Mouse (Mus musculus) embryonic fibroblast, embryonic 13.5 days (primary cell): ENCODE data around the gene Cpne7. TPM values are rescaled to one million over a fixed set of nuclear protein-coding genes. Genes with fewer than 3 reads are reported as not detected.
A peak's percentile ranks its signal among the peaks of the same experiment; 100 is the strongest.
"Not testable (repeated sequence)": the region's sequence is repeated elsewhere in the genome, so short reads cannot be mapped to it uniquely, and the experiment has no call there.

ENCODE experiments used
- H3K27ac ChIP-seq: 2 replicates; pipeline ENCODE4 v1.5.1; 2012; ENCODE audit warnings: low read length, control low read depth, inconsistent platforms; ENCODE audit not compliant: insufficient read depth
- H3K4me1 ChIP-seq: 2 replicates; pipeline ENCODE4 v1.6.1; 2011; ENCODE audit warnings: low read length; ENCODE audit not compliant: control insufficient read depth, insufficient read depth
- H3K4me3 ChIP-seq: 2 replicates; pipeline ENCODE4 v1.5.1; 2011; ENCODE audit warnings: mild to moderate bottlenecking, control low read depth, low read length; ENCODE audit not compliant: insufficient read depth
- CTCF ChIP-seq: IDR thresholded peaks from 2 replicates; pipeline ENCODE4 v1.5.1; 2011; ENCODE audit warnings: mild to moderate bottlenecking, control low read depth, low read length, moderate library complexity, borderline replicate concordance; ENCODE audit not compliant: insufficient read depth
- POLR2A ChIP-seq: IDR thresholded peaks from 2 replicates; pipeline ENCODE4 v1.6.1; 2011; ENCODE audit warnings: low read depth, mild to moderate bottlenecking, control low read depth, low read length, moderate library complexity
- polyA plus RNA-seq: library from polyadenylated mRNA; stranded (reverse); fragments of >200 nt; gene quantifications from 2 replicates; pipeline ENCODE4 v1.2.4, GENCODE M21; 2011; ENCODE audit warnings: low read depth; ENCODE audit not compliant: missing spikeins, insufficient read length

Gene Cpne7
- polyA plus RNA-seq, 1 experiment = 0.90 TPM

DNA sequence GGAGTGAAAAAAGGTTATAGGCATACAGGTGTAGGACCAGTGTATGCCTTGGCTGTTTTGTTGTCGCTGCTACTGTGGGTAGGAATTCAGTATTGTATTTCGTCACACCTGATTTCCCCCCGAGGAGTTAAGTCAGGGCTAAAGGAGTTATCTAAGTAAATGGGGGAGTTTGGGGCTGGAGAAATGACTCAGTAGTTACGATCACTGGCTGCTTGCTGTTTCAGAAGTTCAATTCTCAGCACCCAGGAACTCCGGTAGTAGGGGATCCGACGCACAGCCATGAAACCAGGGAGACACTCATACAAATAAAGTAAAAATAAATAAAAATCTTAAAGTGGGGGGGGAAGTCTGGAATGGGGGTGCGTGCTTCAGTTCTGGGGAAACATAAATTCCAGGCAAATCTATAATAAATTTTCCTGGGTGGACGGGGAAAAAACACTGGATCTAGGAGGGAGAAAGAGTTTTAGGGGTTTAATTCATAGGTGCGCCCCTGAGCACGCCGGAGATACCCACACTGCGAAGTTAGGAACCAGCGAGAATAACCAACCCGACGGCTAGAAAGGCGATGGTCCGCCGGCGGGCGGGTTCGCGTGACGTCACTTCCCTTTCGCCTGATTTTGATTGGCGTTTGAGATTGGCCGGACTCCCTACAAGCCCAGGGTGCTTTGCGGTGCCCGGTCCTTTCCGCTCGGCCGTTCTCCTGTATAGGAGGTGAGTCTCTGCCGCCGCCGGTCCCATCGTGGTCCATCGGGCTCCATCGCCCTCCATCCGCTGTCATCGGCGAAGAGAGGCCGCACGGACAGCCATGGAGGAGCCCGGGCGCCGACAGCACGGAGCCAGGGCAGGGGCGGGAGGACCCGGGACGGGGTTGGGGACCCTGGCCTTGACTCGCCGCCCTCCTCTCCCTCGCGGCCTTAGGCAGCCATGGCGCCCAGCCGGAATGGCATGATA is 15.2 kb upstream of the Cpne7 start, which contains the start of gene Rpl13:
Gene Rpl13 (plus strand): TSS at position 616 of the 951 bp plus-strand sequence.
- TF ChIP-seq POLR2A (peak; percentile 96), CTCF (no peak)
- H3K4me1 ChIP-seq = peaks cover 4% of the 10 kb centered on the region
- peak within 1 kb of the TSS; percentile 59 for H3K27ac ChIP-seq
- peak within 1 kb of the TSS; percentile 95 for H3K4me3 ChIP-seq

GRCm38 (mm10) chr8:123102855-123103254 is 14.3 kb upstream of the Cpne7 start:
- Histone ChIP-seq H3K4me3 (peak overlapping the region; percentile 95), H3K27ac (peak overlapping the region; percentile 45; the same call in 1 of the 2 replicates)
- H3K4me1 ChIP-seq = not testable (repeated sequence)

GRCm38 (mm10) chr8:123103285-123103684 is 13.9 kb upstream of the Cpne7 start:
- H3K4me3 ChIP-seq = peak overlapping the region; percentile 95
- H3K4me1 ChIP-seq = peaks cover 4% of the 10 kb centered on the region
- peak overlapping the region; percentile 45 for H3K27ac ChIP-seq
- TF ChIP-seq CTCF (no peak), POLR2A (0 out of 2 replicates have a peak, but pooled peaks have one; percentile 20)

- H3K27ac ChIP-seq = no peak overlapping the region
- peak overlapping the region; percentile 95 for H3K4me3 ChIP-seq
- 0 out of 2 replicates have a peak, but pooled peaks have one; percentile 12 for TF ChIP-seq POLR2A
- no peak for TF ChIP-seq CTCF
- H3K4me1 ChIP-seq = peaks cover 4% of the 10 kb centered on the region
Observed at GRCm38 (mm10) chr8:123104046-123104767, 13.0 kb upstream of the Cpne7 start.

- H3K27ac ChIP-seq = no peak overlapping the region
- H3K4me1 ChIP-seq = no peaks in the 10 kb centered on the region; the same call in none of the 2 replicates
- no peak overlapping the region for H3K4me3 ChIP-seq
- peak; percentile 55 for TF ChIP-seq POLR2A
- TF ChIP-seq CTCF = no peak
Observed at GRCm38 (mm10) chr8:123105553-123106326, 11.4 kb upstream of the Cpne7 start.

DNA sequence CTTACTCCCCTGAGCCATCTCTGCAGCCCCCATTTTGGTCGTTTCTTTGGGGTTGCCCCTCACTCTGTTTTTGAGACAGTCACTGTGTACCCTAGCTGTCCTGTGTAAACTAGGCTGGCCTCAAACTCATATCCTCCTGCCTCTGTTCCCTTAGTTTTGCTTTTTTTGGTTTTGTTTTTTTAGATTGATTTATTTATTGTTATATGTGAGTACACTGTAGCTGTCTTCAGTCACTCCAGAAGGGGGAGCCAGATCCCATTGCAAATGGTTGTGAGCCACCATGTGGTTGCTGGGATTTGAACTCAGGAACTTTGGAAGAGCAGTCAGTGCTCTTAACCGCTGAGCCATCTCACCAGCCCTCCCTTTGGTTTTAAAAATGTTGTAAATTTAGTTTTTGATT is 10.6 kb upstream of the Cpne7 start:
- Histone ChIP-seq H3K4me3 (no peak overlapping the region), H3K4me1 (no peaks in the 10 kb centered on the region; the same call in 1 of the 2 replicates), H3K27ac (no peak overlapping the region)
- TF ChIP-seq CTCF (no peak), POLR2A (no peak)

- no peaks in the 10 kb centered on the region; the same call in 1 of the 2 replicates for H3K4me1 ChIP-seq
- H3K27ac ChIP-seq = no peak overlapping the region
- no peak for TF ChIP-seq POLR2A
- no peak for TF ChIP-seq CTCF
- no peak overlapping the region for H3K4me3 ChIP-seq
Observed at GRCm38 (mm10) chr8:123108010-123108409, 9.2 kb upstream of the Cpne7 start.

DNA sequence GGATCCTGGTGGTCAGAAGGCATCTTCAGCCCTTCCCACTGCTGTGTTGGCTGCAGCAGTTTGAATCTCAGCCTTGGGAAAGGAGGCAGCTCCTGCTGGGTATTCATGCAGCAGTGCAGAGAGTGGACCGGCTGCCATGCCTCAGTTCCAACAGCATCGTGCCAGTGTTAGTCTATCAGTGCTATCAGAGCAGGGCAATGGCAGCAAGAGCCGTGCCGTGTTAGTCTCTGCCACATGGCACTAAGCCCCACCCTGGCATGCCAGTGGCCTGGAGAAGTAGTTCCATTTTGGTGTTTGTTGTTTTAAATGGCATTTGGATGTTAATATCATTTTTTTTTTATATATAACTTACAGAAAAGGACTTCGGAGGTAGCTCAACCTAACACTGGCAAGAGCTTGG is 8.2 kb upstream of the Cpne7 start:
- Histone ChIP-seq H3K4me3 (no peak overlapping the region), H3K27ac (no peak overlapping the region), H3K4me1 (no peaks in the 10 kb centered on the region; the same call in 1 of the 2 replicates)
- no peak for TF ChIP-seq POLR2A
- TF ChIP-seq CTCF = no peak

- Histone ChIP-seq H3K4me3 (no peak overlapping the region), H3K4me1 (no peaks in the 10 kb centered on the region), H3K27ac (no peak overlapping the region)
- TF ChIP-seq POLR2A (no peak), CTCF (peak; percentile 39; the same call in 1 of the 2 replicates)
Observed at GRCm38 (mm10) chr8:123110649-123111048, 6.5 kb upstream of the Cpne7 start.

- no peak overlapping the region for H3K27ac ChIP-seq
- no peak overlapping the region for H3K4me3 ChIP-seq
- no peak for TF ChIP-seq CTCF
- TF ChIP-seq POLR2A = no peak
- no peaks in the 10 kb centered on the region for H3K4me1 ChIP-seq
Observed at GRCm38 (mm10) chr8:123112892-123113291, 4.3 kb upstream of the Cpne7 start.
